Mouse (Mus musculus) c-Kit-positive CD71-positive TER-119-positive erythroid progenitor cells, embryonic 14.5 days (primary cell): ENCODE measurements around the gene Macrod1.

Source experiments
- DNase-seq: peaks from one replicate; pipeline ENCODE4 v3.0.0-alpha.2; 2013; ENCODE audit warnings: low spot score

The Macrod1 gene

DNA sequence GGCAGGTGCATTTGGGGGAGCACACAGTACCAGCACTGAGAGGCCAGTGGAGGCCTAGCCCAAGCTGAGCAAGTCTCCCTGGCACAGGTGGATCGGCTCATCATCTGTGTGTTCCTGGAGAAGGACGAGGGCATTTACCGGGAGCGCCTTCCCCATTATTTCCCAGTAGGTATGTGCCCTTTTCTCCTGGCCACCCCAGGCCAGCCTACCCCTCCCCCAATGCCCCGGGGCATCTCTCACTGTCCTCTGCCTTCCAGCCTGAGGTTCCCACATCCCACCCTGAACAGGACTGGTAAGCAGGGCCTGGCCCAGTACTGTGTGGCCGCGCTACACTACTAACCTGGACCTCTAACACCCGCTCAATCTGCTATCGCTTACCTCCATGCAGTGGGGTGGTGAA is 140.8 kb downstream of the Macrod1 start:
- DNase-seq = no peak

DNA sequence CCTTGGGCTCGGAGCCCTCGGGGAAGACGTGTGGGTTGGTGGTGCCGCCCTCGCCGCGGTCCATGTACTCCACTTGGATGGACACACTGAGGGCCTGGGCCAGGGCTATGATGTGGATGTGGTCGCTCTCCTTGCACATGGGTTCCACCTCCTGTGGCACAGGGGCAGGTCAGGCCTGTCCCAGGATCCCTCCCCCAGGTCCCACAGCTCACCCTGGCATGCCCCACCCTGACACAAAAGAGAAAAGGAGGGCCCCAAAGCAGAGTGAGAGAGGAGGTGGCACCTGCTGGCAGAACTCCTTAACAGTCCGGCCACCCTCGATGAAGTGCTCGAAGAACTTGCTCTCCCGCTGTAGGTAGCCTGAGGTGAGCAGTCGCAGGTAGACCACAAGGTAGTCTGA is 142.5 kb downstream of the Macrod1 start:
- DNase-seq = no peak

GRCm38 (mm10) chr19:7200427-7200826 is 143.8 kb downstream of the Macrod1 start:
- no peak for DNase-seq

- no peak for DNase-seq
Measured at GRCm38 (mm10) chr19:7204898-7205297, 148.3 kb downstream of the Macrod1 start.

GRCm38 (mm10) chr19:7205326-7205725 is 148.7 kb downstream of the Macrod1 start:
- DNase-seq = no peak

GRCm38 (mm10) chr19:7205753-7206736 is 149.4 kb downstream of the Macrod1 start, which contains the start of gene Otub1:
Otub1 (minus strand) TSS chr19:7206316.
- peak; percentile 93 for DNase-seq

DNA sequence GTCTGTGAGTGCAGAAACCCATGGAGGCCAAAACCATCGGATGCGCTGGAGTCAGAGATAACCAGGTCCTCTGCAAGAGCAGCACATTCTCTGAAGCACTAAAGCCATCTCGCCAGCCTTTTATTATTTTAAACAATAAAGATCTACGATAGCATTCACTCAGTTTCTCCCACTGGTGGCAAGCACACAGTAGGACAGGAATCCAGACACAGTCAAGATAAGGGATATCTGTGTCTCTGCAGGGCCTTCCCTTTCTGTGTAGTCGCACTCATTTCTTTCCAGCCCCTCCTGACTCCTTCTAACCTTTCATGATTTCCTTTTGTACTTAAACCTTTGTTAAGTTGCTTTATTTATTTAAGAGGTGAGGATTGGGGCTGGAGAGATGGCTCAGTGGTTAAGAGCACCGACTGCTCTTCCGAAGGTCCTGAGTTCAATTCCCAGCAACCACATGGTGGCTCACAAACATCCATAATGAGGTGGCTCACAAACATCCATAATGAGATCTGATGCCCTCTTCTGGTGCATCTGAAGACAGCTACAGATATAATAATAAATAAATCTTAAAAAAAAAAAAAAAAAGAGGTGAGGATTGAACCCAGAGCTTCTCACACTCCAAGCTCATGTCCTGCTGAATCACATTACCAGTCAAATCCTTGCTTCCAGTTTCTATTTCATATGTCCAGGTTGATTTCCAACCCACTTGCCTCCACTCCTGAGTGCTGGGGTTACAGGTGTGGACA is 153.5 kb downstream of the Macrod1 start:
- no peak for DNase-seq

GRCm38 (mm10) chr19:7212216-7212615 is 155.6 kb downstream of the Macrod1 start:
- DNase-seq = no peak

DNA sequence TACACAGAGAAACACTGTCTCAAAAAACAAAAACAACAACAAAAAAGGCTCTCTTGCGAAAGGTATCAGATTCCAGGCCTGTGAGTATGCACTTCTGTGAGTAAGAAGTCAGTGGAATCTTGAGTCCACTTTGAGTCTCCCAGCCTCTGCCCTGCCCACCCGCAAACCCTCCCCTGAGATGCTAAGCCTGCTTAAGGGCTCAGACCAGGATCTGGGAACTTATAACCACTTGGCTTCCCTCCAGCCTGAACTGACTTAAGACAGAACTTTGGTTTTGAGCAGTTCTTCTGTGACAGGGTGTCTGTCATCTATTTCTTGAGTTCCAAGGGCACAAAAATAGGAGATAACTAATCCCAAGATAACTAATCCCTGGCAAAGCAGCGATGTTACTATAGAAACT is 156.4 kb downstream of the Macrod1 start:
- no peak for DNase-seq

- no peak for DNase-seq
Measured at GRCm38 (mm10) chr19:7214484-7214883, 157.9 kb downstream of the Macrod1 start.

GRCm38 (mm10) chr19:7217162-7217925 is 160.7 kb downstream of the Macrod1 start, which contains the start of gene Cox8a:
Cox8a (minus strand) TSS chr19:7217616.
- peak; percentile 98 for DNase-seq

DNA sequence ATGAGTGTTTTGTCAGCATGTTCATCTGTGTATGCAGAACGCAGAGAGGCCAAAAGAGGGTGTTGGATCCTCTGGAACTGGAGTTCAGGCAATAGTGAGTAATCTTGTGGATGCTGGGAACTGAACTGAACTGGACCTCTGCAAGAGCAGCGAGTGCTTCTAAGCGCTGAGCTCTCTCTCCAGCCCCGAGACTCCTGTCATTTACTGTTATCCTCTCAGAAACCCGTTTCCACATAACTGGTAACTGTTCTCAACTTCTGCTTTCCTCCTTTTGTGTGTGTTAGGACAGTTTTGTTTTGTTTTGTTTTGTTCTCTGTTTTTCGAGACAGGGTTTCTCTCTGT is 161.3 kb downstream of the Macrod1 start:
- DNase-seq = no peak

GRCm38 (mm10) chr19:7218753-7219152 is 162.1 kb downstream of the Macrod1 start:
- DNase-seq = no peak

DNA sequence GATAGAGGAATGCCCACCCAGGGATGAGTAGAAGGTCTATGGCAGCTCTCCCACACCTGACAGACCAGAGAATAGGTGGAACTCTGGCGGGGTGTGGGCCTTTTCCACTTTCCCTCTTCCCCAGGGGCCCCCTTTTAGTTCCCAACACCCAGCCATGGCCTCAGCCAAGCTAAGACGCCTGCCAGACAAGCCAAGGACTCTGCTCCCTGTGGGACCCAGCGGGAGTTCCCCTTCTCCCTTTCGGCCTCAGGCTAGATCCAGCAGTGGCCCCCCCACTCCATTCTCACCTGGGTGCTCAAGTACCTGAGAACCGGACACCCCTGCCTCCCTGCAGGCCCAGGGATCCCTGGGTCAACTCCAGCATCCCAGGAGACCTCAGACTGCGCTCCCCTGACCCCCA is 165.6 kb downstream of the Macrod1 start:
- no peak for DNase-seq

- DNase-seq = no peak
Measured at GRCm38 (mm10) chr19:7223488-7223887, 166.9 kb downstream of the Macrod1 start.

GRCm38 (mm10) chr19:7224253-7224652 is 167.6 kb downstream of the Macrod1 start:
- DNase-seq = no peak

DNA sequence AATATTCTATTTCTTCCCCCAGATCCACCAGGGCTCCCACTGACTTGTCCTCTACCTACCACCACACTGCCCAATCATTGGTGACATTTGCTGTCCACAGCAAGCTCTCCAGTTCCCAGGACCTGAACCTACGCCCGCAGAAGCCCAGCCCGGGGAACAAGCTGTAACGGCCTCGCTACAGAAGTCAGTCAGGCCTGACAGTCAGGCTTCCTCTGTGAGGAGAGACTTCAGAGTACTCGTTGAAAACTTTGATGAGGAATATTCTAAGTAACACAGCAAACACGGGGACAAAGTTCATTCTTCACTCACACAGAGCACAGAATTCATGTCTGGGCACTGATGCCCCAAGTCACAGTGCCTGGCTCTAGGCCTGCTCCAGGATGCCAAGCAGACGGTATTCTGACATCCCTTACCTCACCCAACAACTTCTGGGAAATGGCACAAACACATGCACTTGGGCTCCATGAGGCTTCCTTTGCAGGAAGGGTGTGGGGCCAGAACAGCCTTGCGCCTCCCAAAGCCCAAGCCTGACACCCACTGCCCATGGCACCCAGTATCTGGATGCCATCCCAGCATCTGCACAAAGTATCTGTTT is 168.6 kb downstream of the Macrod1 start:
- DNase-seq = no peak

- no peak for DNase-seq
Measured at GRCm38 (mm10) chr19:7226511-7226914, 169.9 kb downstream of the Macrod1 start.

DNA sequence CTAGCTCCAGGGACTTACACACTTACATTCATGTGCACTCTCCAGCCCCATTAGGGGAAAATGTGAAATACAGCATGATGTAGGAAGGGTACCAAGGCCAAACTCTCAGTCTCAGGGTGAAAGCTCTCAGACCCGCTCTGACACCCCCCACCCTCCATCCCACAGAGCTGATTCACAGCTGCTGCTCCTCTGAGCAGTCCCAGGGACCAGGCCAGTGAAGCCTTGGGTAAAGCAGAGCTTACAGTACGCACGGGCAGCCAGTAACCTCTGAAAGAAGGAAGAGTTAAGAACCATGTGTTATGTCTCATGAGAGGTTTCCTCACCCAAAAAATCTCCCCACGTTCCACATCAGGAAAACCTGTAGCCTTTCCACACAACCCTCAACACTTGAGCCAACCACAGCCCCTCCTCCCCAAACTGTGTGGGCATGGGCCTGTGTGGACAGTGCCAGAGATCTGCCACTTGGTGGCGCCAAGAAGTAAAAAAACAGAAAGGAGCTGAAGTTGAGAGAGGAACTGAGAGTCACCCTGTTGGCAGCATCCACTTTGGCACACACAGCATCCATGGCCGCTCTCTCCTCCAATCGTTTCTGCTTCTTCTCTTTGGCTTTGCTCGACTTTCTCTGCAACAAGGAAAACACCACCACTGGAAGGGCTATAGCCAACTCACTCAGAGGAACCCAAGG is 178.1 kb downstream of the Macrod1 start:
- DNase-seq = peak; percentile 54

DNA sequence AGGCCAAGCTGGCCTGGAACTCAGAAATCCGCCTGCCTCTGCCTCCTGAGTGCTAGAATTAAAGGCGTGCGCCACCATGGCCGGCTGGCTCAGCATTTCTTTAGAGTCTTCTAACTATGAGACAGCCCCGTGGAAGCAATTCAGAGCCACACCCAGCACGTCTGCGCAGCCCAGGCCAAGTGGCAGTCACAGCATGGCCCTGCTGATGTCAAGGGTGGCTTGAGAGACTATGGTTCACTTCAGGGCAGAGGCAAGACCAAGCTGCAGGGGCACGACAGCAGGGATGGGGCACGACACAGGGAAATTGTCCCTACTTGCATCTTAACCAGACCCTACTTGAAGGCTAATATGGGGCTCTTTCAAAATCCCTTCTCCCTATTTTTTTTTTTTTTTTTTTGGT is 178.9 kb downstream of the Macrod1 start:
- no peak for DNase-seq

GRCm38 (mm10) chr19:7236011-7236410 is 179.4 kb downstream of the Macrod1 start:
- DNase-seq = no peak
